Mouse (Mus musculus): ENCODE data around the gene Apela. TPM values are rescaled to one million over a fixed set of nuclear protein-coding genes. Genes with fewer than 3 reads are reported as not detected.

Apela gene
- not detected in 3 replicates for total RNA-seq (2017)

- ATAC-seq (replicated peaks; ENCODE audit: insufficient number of reproducible peaks, low FRiP score, low TSS enrichment, poor library complexity, severe bottlenecking): no peak
Observed at GRCm38 (mm10) chr8:65037117-65037533, at the start of gene Apela. Apela (minus strand) TSS chr8:65037336.

GRCm38 (mm10) chr8:65085680-65086079 lies 48.5 kb upstream of the Apela start:
- no peak for ATAC-seq (replicated peaks; ENCODE audit: insufficient number of reproducible peaks, low FRiP score, low TSS enrichment, poor library complexity, severe bottlenecking)

GRCm38 (mm10) chr8:65080731-65081130 lies 43.6 kb upstream of the Apela start:
- ATAC-seq (replicated peaks; ENCODE audit: insufficient number of reproducible peaks, low FRiP score, low TSS enrichment, poor library complexity, severe bottlenecking): no peak

- no peak for ATAC-seq (replicated peaks; ENCODE audit: insufficient number of reproducible peaks, low FRiP score, low TSS enrichment, poor library complexity, severe bottlenecking)
Observed at GRCm38 (mm10) chr8:65074733-65075132, 37.6 kb upstream of the Apela start, which contains the start of gene Gm10663. Gm10663 (plus strand) TSS chr8:65075033.

- ATAC-seq (replicated peaks; ENCODE audit: insufficient number of reproducible peaks, low FRiP score, low TSS enrichment, poor library complexity, severe bottlenecking): no peak
Observed at GRCm38 (mm10) chr8:65070996-65071395, 33.9 kb upstream of the Apela start.

- no peak for ATAC-seq (replicated peaks; ENCODE audit: insufficient number of reproducible peaks, low FRiP score, low TSS enrichment, poor library complexity, severe bottlenecking)
Observed at GRCm38 (mm10) chr8:65068473-65068819, 31.3 kb upstream of the Apela start.

GRCm38 (mm10) chr8:65067694-65068472 lies 30.7 kb upstream of the Apela start:
- ATAC-seq (replicated peaks; ENCODE audit: insufficient number of reproducible peaks, low FRiP score, low TSS enrichment, poor library complexity, severe bottlenecking): no peak

- no peak for ATAC-seq (replicated peaks; ENCODE audit: insufficient number of reproducible peaks, low FRiP score, low TSS enrichment, poor library complexity, severe bottlenecking)
Observed at GRCm38 (mm10) chr8:65067031-65067430, 29.9 kb upstream of the Apela start.

GRCm38 (mm10) chr8:65065622-65066021 lies 28.5 kb upstream of the Apela start:
- ATAC-seq (replicated peaks; ENCODE audit: insufficient number of reproducible peaks, low FRiP score, low TSS enrichment, poor library complexity, severe bottlenecking): no peak

GRCm38 (mm10) chr8:65064071-65064470 lies 26.9 kb upstream of the Apela start:
- no peak for ATAC-seq (replicated peaks; ENCODE audit: insufficient number of reproducible peaks, low FRiP score, low TSS enrichment, poor library complexity, severe bottlenecking)

GRCm38 (mm10) chr8:65062195-65062594 lies 25.1 kb upstream of the Apela start:
- ATAC-seq (replicated peaks; ENCODE audit: insufficient number of reproducible peaks, low FRiP score, low TSS enrichment, poor library complexity, severe bottlenecking): no peak

GRCm38 (mm10) chr8:65056722-65057121 lies 19.6 kb upstream of the Apela start:
- ATAC-seq (replicated peaks; ENCODE audit: insufficient number of reproducible peaks, low FRiP score, low TSS enrichment, poor library complexity, severe bottlenecking): no peak

GRCm38 (mm10) chr8:65053968-65054367 lies 16.8 kb upstream of the Apela start:
- no peak for ATAC-seq (replicated peaks; ENCODE audit: insufficient number of reproducible peaks, low FRiP score, low TSS enrichment, poor library complexity, severe bottlenecking)

- no peak for ATAC-seq (replicated peaks; ENCODE audit: insufficient number of reproducible peaks, low FRiP score, low TSS enrichment, poor library complexity, severe bottlenecking)
Observed at GRCm38 (mm10) chr8:65053554-65053953, 16.4 kb upstream of the Apela start.

- no peak for ATAC-seq (replicated peaks; ENCODE audit: insufficient number of reproducible peaks, low FRiP score, low TSS enrichment, poor library complexity, severe bottlenecking)
Observed at GRCm38 (mm10) chr8:65047801-65048200, 10.7 kb upstream of the Apela start.

GRCm38 (mm10) chr8:65047193-65047592 lies 10.1 kb upstream of the Apela start:
- no peak for ATAC-seq (replicated peaks; ENCODE audit: insufficient number of reproducible peaks, low FRiP score, low TSS enrichment, poor library complexity, severe bottlenecking)

GRCm38 (mm10) chr8:65046565-65046964 lies 9.4 kb upstream of the Apela start:
- ATAC-seq (replicated peaks; ENCODE audit: insufficient number of reproducible peaks, low FRiP score, low TSS enrichment, poor library complexity, severe bottlenecking): no peak

GRCm38 (mm10) chr8:65034136-65034535 lies 3.0 kb downstream of the Apela start:
- ATAC-seq (replicated peaks; ENCODE audit: insufficient number of reproducible peaks, low FRiP score, low TSS enrichment, poor library complexity, severe bottlenecking): no peak

- ATAC-seq (replicated peaks; ENCODE audit: insufficient number of reproducible peaks, low FRiP score, low TSS enrichment, poor library complexity, severe bottlenecking): no peak
Observed at GRCm38 (mm10) chr8:65033056-65033455, 4.1 kb downstream of the Apela start.

GRCm38 (mm10) chr8:65032107-65032506 lies 5.0 kb downstream of the Apela start:
- no peak for ATAC-seq (replicated peaks; ENCODE audit: insufficient number of reproducible peaks, low FRiP score, low TSS enrichment, poor library complexity, severe bottlenecking)
